Mouse (Mus musculus): ENCODE data around the gene Zfp157. TPM values are rescaled to one million over a fixed set of nuclear protein-coding genes. Genes with fewer than 3 reads are reported as not detected.
A peak's percentile ranks its signal among the peaks of the same experiment; 100 is the strongest.
"Not testable (repeated sequence)": the region's sequence is repeated elsewhere in the genome, so short reads cannot be mapped to it uniquely, and the experiment has no call there.

Gene Zfp157
- 1 to 10 TPM; 2.0 to 2.1 TPM for total RNA-seq (2021)
- long read RNA-seq, experiment 1, full-length matches to known transcripts, result 2 of 3 reads
- long read RNA-seq, experiment 1, partial matches to known transcripts, result 0 of 3 reads
- long read RNA-seq, experiment 1, other reads (novel, unspliced or antisense), result 1 of 3 reads
- long read RNA-seq, experiment 2, full-length matches to known transcripts, result 1 of 1 reads
- long read RNA-seq, experiment 2, partial matches to known transcripts, result 0 of 1 reads
- long read RNA-seq, experiment 2, other reads (novel, unspliced or antisense), result 0 of 1 reads

DNA sequence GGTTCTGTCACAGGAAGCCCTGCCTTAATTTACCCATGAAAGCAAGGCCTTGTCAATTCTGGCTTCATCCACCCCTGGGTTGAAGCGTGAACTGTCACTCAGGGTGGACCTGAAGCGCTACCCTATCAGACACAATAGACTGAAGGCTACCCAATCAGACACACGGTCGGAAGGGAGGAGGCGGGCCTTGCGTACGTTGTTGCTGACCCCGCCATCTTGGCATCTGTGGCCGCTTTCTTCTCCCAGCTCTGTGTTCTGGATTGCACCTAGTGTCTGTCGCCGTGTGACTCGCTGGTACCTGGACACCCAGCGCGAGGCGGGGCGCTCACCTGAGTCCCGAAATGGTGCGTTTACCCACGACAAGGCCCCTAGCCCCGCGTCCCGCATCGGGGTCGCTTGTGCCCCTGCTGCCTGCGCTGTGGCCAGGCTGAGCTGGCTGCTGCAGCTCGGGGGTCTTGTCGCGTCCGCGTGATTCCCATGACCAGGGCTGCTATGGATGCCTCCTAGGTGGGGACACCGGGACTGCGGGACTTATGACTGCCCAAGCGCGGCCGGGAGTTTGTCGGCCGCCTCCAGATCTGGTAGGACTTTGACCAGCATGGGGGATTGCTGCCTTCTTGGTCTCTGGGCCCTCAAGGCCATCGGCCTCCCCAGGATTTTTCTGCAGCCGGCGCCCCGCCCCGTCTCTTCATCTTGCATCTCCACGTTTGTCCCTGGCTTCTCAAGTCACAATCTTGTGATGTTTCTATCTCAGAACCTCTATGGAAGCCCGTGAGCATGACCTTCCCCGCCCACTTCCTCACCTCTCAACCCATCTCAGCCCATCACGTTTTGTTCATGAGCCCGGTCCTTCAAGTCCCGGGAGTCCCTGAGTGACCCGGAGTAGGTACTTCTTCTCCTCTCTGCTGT is at the start of gene Zfp157:
Gene Zfp157, plus strand, starts transcription at position 183 of the 909 bp plus-strand sequence.
- DNase-seq, result peak; percentile 78 to 85
- intact Hi-C loops (cut with DNase I), result no loop called here

GRCm38 (mm10) chr5:138397795-138398337 is 43.4 kb upstream of the Zfp157 start:
- DNase-seq, result no peak
- intact Hi-C loops (cut with DNase I), result no loop called here

DNA sequence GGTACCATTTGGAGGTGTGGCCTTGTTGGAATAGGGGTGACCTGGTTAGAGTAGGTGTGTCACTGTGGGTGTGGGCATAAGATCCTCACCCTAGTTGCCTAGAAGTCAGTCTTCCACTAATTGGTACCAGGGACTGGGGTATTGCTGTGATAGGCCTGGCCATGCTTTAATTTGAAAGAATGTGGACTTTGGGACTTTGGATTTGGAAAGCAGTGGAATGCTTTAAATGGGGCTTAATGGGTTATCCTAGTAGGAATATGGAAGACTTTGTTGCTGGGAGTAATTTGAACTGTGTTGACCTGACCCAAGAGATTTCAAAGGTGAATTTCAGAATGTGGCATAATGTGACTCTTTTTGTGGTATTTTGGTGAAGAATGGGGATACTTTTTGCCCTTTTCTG is 40.8 kb upstream of the Zfp157 start:
- DNase-seq; intact Hi-C loops (cut with DNase I): not testable (repeated sequence)

DNA sequence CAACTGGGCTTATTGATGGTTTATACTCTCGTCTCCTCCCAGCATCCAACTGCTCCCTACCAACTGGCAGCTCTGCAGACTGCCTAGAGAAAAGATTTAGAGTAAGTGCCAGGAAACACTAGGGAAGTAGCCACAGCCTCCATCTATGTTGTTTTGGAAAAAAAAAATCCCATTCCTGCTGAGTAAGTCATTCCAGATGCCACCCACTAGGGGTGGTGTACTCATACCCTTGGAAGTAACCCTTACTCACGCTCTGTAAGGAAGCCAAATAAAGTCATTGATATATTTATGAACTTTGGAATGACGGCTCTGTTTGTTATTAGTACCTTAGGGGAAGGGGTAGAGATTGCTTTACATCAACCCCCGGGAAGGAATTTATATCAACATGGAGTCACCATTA is 17.1 kb downstream of the Zfp157 start:
- intact Hi-C loops (cut with DNase I), result no loop called here
- DNase-seq, result no peak

GRCm38 (mm10) chr5:138459107-138459506 is 17.8 kb downstream of the Zfp157 start:
- DNase-seq, result no peak
- intact Hi-C loops (cut with DNase I), result no loop called here

- DNase-seq, result peak in 1 of 2 experiments; percentile 23
- intact Hi-C loops (cut with DNase I), result no loop called here
Observed at GRCm38 (mm10) chr5:138473601-138474000, 32.3 kb downstream of the Zfp157 start.

DNA sequence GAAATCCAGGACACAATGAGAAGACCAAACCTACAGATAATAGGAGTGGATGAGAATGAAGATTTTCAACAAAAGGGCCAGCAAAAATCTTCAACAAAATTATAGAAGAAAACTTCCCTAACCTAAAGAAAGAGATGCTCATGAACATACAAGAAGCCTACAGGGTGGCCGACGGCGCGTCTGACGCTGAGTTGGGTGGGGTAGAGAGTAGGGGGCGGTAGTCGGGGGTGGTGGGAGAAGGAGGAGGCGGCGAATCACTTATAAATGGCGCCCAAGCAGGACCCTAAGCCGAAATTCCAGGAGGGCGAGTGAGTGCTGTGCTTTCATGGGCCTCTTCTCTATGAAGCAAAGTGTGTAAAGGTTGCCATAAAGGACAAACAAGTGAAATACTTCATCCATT is 63.3 kb downstream of the Zfp157 start:
- intact Hi-C loops (cut with DNase I); DNase-seq: not testable (repeated sequence)

Other genes starting within 250 kb of the Zfp157 start
- gene Mblac1, start 247.2 kb upstream of the Zfp157 start, total RNA-seq (2021), result 1 to 10 TPM; 1.4 to 1.6 TPM
- gene Nxpe5, start 215.6 kb upstream of the Zfp157 start, total RNA-seq (2021), result under 1 TPM; 0.10 to 0.35 TPM
- 10 to 100 TPM; 45.2 to 49.9 TPM for gene Lamtor4, start 186.0 kb upstream of the Zfp157 start, total RNA-seq (2021)
- 1 to 10 TPM; 2.2 to 3.3 TPM for gene BC037034, start 177.4 kb upstream of the Zfp157 start, total RNA-seq (2021)
- gene Gal3st4, start 168.6 kb upstream of the Zfp157 start, total RNA-seq (2021), result under 1 TPM; 0.12 to 0.18 TPM
- gene Gm43720, start 161.5 kb upstream of the Zfp157 start, total RNA-seq (2021), result not detected
- not detected for gene Gpc2, start 161.5 kb upstream of the Zfp157 start, total RNA-seq (2021)
- not detected for gene Stag3, start 161.2 kb upstream of the Zfp157 start, total RNA-seq (2021)
- not detected for gene Pvrig, start 99.5 kb upstream of the Zfp157 start, total RNA-seq (2021)
- gene 1700123K08Rik, start 123.2 kb downstream of the Zfp157 start, total RNA-seq (2021), result not detected
- gene Zfp68, start 178.3 kb downstream of the Zfp157 start, total RNA-seq (2021), result 10 to 100 TPM in 1 of 2 experiments, 1 to 10 TPM in 1; 10.0 to 14.3 TPM
- 1 to 10 TPM; 1.9 to 2.5 TPM for gene A430033K04Rik, start 181.4 kb downstream of the Zfp157 start, total RNA-seq (2021)

Data from gastrocnemius, postnatal 36 days (tissue).